Mouse (Mus musculus): Measurements from ENCODE around the gene Bloc1s1. TPM values are rescaled to one million over a fixed set of nuclear protein-coding genes. Genes with fewer than 3 reads are reported as not detected.

The Bloc1s1 gene
- polyA plus RNA-seq, 1 experiment from 2014 or later, result 206 TPM

DNA sequence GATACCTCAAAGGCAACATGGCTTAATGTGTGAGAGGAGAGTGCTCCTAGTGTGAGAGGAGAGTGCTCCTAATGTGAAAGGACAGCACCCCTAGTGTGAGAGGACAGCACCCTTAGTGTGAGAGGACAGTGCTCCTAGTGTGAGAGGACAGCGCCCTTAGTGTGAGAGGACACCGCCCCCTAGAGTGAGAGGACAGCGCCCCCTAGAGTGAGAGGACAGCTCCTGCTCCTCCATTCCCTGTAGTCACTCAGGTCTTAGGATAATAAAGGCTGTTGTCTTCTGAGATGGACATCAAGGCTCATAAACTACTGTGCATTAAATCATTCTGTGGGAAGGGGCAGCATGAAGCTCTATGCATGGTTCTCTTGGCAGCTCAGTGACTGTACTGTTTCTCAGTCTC, 21.8 kb upstream of the Bloc1s1 start:
- ATAC-seq (ENCODE audit: insufficient number of reproducible peaks, insufficient read depth, low FRiP score, low TSS enrichment, low read depth), result no peak

GRCm38 (mm10) chr10:128940475-128941061, 16.7 kb upstream of the Bloc1s1 start:
- Histone ChIP-seq H3K4me1 (no peaks in the 10 kb centered on the region), H3K4me2 (no peak overlapping the region), H3K4me3 (no peak overlapping the region), H3K9me3 (no peaks in the 10 kb centered on the region), H3K27ac (no peak overlapping the region), H3K27me3 (peaks cover 20% of the 10 kb centered on the region), H3K36me3 (no peaks in the 10 kb centered on the region), H3K9ac (no peak overlapping the region)
- WGBS, result 79% methylated on average over 10 of the region's 10 CpGs
- ATAC-seq (ENCODE audit: insufficient number of reproducible peaks, insufficient read depth, low FRiP score, low TSS enrichment, low read depth), result no peak

More for the DNA sequence above, 21.8 kb upstream of the Bloc1s1 start:
- Histone ChIP-seq H3K27me3 (no peaks in the 10 kb centered on the region), H3K4me1 (no peaks in the 10 kb centered on the region), H3K4me3 (no peak overlapping the region), H3K4me2 (no peak overlapping the region), H3K9me3 (no peaks in the 10 kb centered on the region), H3K36me3 (no peaks in the 10 kb centered on the region), H3K27ac (no peak overlapping the region), H3K9ac (no peak overlapping the region)
- WGBS, result 18% methylated on average over 3 of the region's 3 CpGs

- no peak overlapping the region for H3K27ac ChIP-seq
- H3K4me2 ChIP-seq, result no peak overlapping the region
Measured at GRCm38 (mm10) chr10:128938974-128939373, 15.1 kb upstream of the Bloc1s1 start.

GRCm38 (mm10) chr10:128938457-128938856, 14.6 kb upstream of the Bloc1s1 start:
- Histone ChIP-seq H3K9ac (no peak overlapping the region), H3K36me3 (no peaks in the 10 kb centered on the region), H3K27ac (no peak overlapping the region), H3K4me3 (no peak overlapping the region), H3K4me1 (peaks cover 7% of the 10 kb centered on the region; the same call in 1 of the 2 replicates), H3K4me2 (no peak overlapping the region), H3K9me3 (no peaks in the 10 kb centered on the region), H3K27me3 (peaks cover 42% of the 10 kb centered on the region)
- ATAC-seq (ENCODE audit: insufficient number of reproducible peaks, insufficient read depth, low FRiP score, low TSS enrichment, low read depth), result no peak
- WGBS, result 84% methylated on average over 9 of the region's 9 CpGs

More at GRCm38 (mm10) chr10:128938974-128939373, 15.1 kb upstream of the Bloc1s1 start:
- Histone ChIP-seq H3K4me3 (no peak overlapping the region), H3K36me3 (no peaks in the 10 kb centered on the region), H3K4me1 (peaks cover 5% of the 10 kb centered on the region; the same call in 1 of the 2 replicates), H3K9ac (no peak overlapping the region), H3K27me3 (peaks cover 36% of the 10 kb centered on the region), H3K9me3 (no peaks in the 10 kb centered on the region)
- no peak for ATAC-seq (ENCODE audit: insufficient number of reproducible peaks, insufficient read depth, low FRiP score, low TSS enrichment, low read depth)
- whole genome bisulfite sequencing, result 49% methylated on average over 5 of the region's 5 CpGs

DNA sequence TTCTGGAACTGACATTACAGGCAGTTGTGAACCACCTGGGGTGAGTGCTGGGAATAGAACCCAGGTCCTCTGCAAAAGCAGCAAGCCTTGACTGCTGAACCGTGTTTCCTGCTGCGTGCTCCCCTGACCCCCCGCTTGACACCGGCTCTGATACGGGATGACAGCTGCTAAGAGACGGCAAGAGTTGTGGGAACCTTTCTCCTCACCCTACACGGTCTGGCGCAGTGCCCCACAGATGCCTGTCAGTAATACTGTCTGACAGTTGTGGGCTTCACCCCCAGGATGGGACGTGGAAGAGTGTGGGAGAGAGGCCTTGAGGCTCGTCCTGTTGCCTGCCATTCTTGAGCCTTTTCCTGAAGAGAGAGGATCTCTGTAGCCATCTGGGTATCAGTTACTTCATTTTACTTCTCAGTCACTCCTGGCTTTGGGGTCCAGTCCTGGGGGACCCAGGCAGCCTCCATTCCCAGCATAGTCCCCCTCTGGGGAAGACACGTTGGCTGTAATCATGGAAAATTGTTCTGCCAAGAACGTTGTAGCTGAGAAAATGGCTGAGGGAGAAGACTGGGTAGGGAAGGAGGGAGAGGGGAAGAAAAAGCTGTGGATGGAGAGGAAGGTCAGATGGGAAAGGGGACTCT, 14.0 kb upstream of the Bloc1s1 start:
- peaks cover 47% of the 10 kb centered on the region for H3K27me3 ChIP-seq
- no peak overlapping the region for H3K4me3 ChIP-seq
- H3K36me3 ChIP-seq, result no peaks in the 10 kb centered on the region
- no peak overlapping the region for H3K27ac ChIP-seq
- H3K9me3 ChIP-seq, result no peaks in the 10 kb centered on the region
- no peak overlapping the region for H3K4me2 ChIP-seq
- H3K9ac ChIP-seq, result no peak overlapping the region
- WGBS, result 59% methylated on average over 12 of the region's 12 CpGs
- peaks cover 7% of the 10 kb centered on the region; the same call in 1 of the 2 replicates for H3K4me1 ChIP-seq
- no peak for ATAC-seq (ENCODE audit: insufficient number of reproducible peaks, insufficient read depth, low FRiP score, low TSS enrichment, low read depth)

GRCm38 (mm10) chr10:128935826-128936440, 12.1 kb upstream of the Bloc1s1 start:
- Histone ChIP-seq H3K4me1 (peaks cover 7% of the 10 kb centered on the region; the same call in 1 of the 2 replicates), H3K9me3 (no peaks in the 10 kb centered on the region), H3K36me3 (no peaks in the 10 kb centered on the region), H3K27me3 (peaks cover 67% of the 10 kb centered on the region), H3K27ac (no peak overlapping the region), H3K4me2 (no peak overlapping the region), H3K4me3 (no peak overlapping the region), H3K9ac (no peak overlapping the region)
- no peak for ATAC-seq (ENCODE audit: insufficient number of reproducible peaks, insufficient read depth, low FRiP score, low TSS enrichment, low read depth)
- 72% methylated on average over 8 of the region's 8 CpGs for WGBS

DNA sequence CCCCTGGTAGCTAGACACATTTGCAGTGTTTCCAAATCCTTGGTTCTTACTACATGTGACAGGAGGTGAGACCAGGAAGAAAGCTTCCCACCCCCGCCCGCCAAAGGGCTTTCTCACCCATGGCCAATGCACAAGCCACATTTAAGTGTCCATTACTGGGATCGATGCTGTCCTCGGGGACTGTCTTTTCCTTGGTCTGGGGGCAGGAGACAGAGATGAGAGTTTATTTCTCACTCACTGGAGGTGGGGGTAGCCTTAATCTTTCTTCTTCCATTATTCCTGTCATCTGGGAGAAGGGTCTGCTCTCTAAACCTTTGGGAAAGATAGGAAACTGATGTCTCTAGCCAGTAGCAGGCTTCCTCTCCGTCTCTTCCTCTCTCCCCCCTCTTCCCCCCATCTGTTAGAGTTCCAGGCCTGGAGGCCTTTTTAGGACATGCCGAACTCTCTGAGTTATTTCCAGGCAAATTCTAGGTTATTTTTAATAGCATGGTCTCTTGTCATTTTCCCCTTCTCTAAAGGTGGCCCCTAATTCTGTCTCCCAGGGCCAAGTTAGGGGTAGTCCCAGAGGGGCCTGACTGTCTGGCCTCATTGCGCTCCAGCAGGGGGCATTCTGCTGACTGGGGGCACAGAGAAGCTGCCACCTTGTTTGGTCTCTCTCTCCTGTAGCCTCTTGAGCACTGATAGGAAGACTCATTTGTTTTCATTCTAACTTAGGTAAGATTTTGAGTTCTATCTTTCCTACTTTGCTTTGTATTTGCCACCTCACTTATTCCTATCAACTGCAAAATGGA, 11.4 kb upstream of the Bloc1s1 start:
- no peak overlapping the region for H3K4me2 ChIP-seq
- H3K36me3 ChIP-seq, result no peaks in the 10 kb centered on the region
- no peak overlapping the region for H3K4me3 ChIP-seq
- peaks cover 7% of the 10 kb centered on the region; the same call in 1 of the 2 replicates for H3K4me1 ChIP-seq
- no peak overlapping the region for H3K9ac ChIP-seq
- ATAC-seq (ENCODE audit: insufficient number of reproducible peaks, insufficient read depth, low FRiP score, low TSS enrichment, low read depth), result no peak
- no peaks in the 10 kb centered on the region for H3K9me3 ChIP-seq
- peaks cover 72% of the 10 kb centered on the region for H3K27me3 ChIP-seq
- 54% methylated on average over 7 of the region's 7 CpGs for WGBS
- no peak overlapping the region for H3K27ac ChIP-seq

- Histone ChIP-seq H3K4me3 (peak overlapping the region; percentile 48), H3K27me3 (peaks cover 80% of the 10 kb centered on the region), H3K9me3 (no peaks in the 10 kb centered on the region), H3K9ac (peak overlapping the region; percentile 58), H3K4me1 (peaks cover 7% of the 10 kb centered on the region; the same call in 1 of the 2 replicates), H3K4me2 (peak overlapping the region; percentile 81), H3K36me3 (no peaks in the 10 kb centered on the region), H3K27ac (no peak overlapping the region)
- 2% methylated on average over 21 of the region's 21 CpGs for WGBS
- ATAC-seq (ENCODE audit: insufficient number of reproducible peaks, insufficient read depth, low FRiP score, low TSS enrichment, low read depth), result no peak
Measured at GRCm38 (mm10) chr10:128933976-128934721, 10.3 kb upstream of the Bloc1s1 start.

GRCm38 (mm10) chr10:128933574-128933973, 9.7 kb upstream of the Bloc1s1 start, which contains the start of gene Itga7:
TSS of gene Itga7 (plus strand) at chr10:128933818.
- H3K9me3 ChIP-seq, result no peaks in the 10 kb centered on the region
- ATAC-seq (ENCODE audit: insufficient number of reproducible peaks, insufficient read depth, low FRiP score, low TSS enrichment, low read depth), result peak; percentile 44
- H3K27ac ChIP-seq, result no peak within 1 kb of the TSS
- peak within 1 kb of the TSS; percentile 48 for H3K4me3 ChIP-seq
- H3K4me2 ChIP-seq, result peak within 1 kb of the TSS; percentile 81
- 1% methylated on average over 26 of the region's 26 CpGs for WGBS
- peaks cover 7% of the 10 kb centered on the region; the same call in 1 of the 2 replicates for H3K4me1 ChIP-seq
- peak within 1 kb of the TSS; percentile 58 for H3K9ac ChIP-seq
- peaks cover 86% of the 10 kb centered on the region for H3K27me3 ChIP-seq
- no peaks in the 10 kb centered on the region for H3K36me3 ChIP-seq

DNA sequence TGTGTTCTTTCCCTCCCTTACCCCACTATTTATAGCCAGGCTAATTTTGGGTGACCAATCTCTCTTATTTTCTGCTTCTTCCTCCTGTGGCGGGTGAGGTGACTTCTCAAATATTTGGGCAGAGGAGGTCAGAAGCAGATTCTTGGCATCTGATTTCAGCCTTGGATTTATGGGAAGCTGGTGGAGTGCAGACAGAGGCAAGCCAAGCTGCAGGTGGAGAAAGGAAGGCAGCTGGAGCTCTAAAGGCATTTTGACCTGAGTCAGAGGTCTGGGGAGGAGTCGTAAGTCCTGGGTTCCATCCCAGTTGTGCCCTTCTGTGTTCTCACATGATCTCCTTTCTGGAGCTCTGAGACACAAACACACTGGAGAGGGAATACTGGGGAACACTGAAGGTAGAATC, 7.6 kb upstream of the Bloc1s1 start:
- H3K4me2 ChIP-seq, result no peak overlapping the region
- H3K4me1 ChIP-seq, result peaks cover 7% of the 10 kb centered on the region; the same call in 1 of the 2 replicates
- no peak overlapping the region for H3K27ac ChIP-seq
- peaks cover 88% of the 10 kb centered on the region for H3K27me3 ChIP-seq
- H3K9ac ChIP-seq, result no peak overlapping the region
- no peaks in the 10 kb centered on the region for H3K36me3 ChIP-seq
- 80% methylated on average over 2 of the region's 2 CpGs for WGBS
- no peak overlapping the region for H3K4me3 ChIP-seq
- no peaks in the 10 kb centered on the region for H3K9me3 ChIP-seq
- ATAC-seq (ENCODE audit: insufficient number of reproducible peaks, insufficient read depth, low FRiP score, low TSS enrichment, low read depth), result no peak
